Mouse (Mus musculus) T-cell, adult 2 months (primary cell): ENCODE measurements around the gene Myh10.

ENCODE experiments used
- DNase-seq: peaks from one replicate; pipeline ENCODE4 v3.0.0; 2022; ENCODE audit warnings: low spot score

The Myh10 gene

GRCm38 (mm10) chr11:68745374-68746200, 54.2 kb downstream of the Myh10 start:
- no peak for DNase-seq

- DNase-seq: no peak
These were observed 56.8 kb downstream of the Myh10 start for GRCm38 (mm10) chr11:68748121-68748520.

- no peak for DNase-seq
These were observed 58.8 kb downstream of the Myh10 start for GRCm38 (mm10) chr11:68750206-68750605.

GRCm38 (mm10) chr11:68750938-68751337, 59.6 kb downstream of the Myh10 start:
- peak; percentile 16 for DNase-seq

- DNase-seq: no peak
These were observed 62.9 kb downstream of the Myh10 start for GRCm38 (mm10) chr11:68754283-68754682.

- no peak for DNase-seq
These were observed 65.3 kb downstream of the Myh10 start for GRCm38 (mm10) chr11:68756456-68757348.

- no peak for DNase-seq
These were observed 68.3 kb downstream of the Myh10 start for GRCm38 (mm10) chr11:68759691-68760090.

- DNase-seq: no peak
These were observed 69.8 kb downstream of the Myh10 start for GRCm38 (mm10) chr11:68761155-68761554.

- DNase-seq: no peak
These were observed 70.3 kb downstream of the Myh10 start for GRCm38 (mm10) chr11:68761664-68762063.

- no peak for DNase-seq
These were observed 73.3 kb downstream of the Myh10 start for GRCm38 (mm10) chr11:68764622-68765021.

- DNase-seq: no peak
These were observed 76.6 kb downstream of the Myh10 start for GRCm38 (mm10) chr11:68767762-68768542.

GRCm38 (mm10) chr11:68769770-68770510, 78.6 kb downstream of the Myh10 start:
- no peak for DNase-seq

GRCm38 (mm10) chr11:68776147-68776655, 84.8 kb downstream of the Myh10 start:
- no peak for DNase-seq

GRCm38 (mm10) chr11:68777933-68778332, 86.6 kb downstream of the Myh10 start:
- no peak for DNase-seq

- no peak for DNase-seq
These were observed 87.5 kb downstream of the Myh10 start for GRCm38 (mm10) chr11:68778855-68779254.

- no peak for DNase-seq
These were observed 88.5 kb downstream of the Myh10 start for GRCm38 (mm10) chr11:68779735-68780465.

- DNase-seq: no peak
These were observed 89.2 kb downstream of the Myh10 start for GRCm38 (mm10) chr11:68780466-68781114.

GRCm38 (mm10) chr11:68782336-68782735, 91.0 kb downstream of the Myh10 start:
- no peak for DNase-seq

- no peak for DNase-seq
These were observed 94.5 kb downstream of the Myh10 start for GRCm38 (mm10) chr11:68785813-68786212.

- DNase-seq: no peak
These were observed 95.9 kb downstream of the Myh10 start for GRCm38 (mm10) chr11:68787222-68787621.
